Mouse (Mus musculus) embryonic fibroblast, embryonic 13.5 days (primary cell): ENCODE results near the gene Entpd6.

ENCODE experiments used
- CTCF ChIP-seq: IDR thresholded peaks from 2 replicates; pipeline ENCODE4 v1.5.1; 2011; ENCODE audit warnings: mild to moderate bottlenecking, control low read depth, low read length, moderate library complexity, borderline replicate concordance; ENCODE audit not compliant: insufficient read depth
- POLR2A ChIP-seq: IDR thresholded peaks from 2 replicates; pipeline ENCODE4 v1.6.1; 2011; ENCODE audit warnings: low read depth, mild to moderate bottlenecking, control low read depth, low read length, moderate library complexity

GRCm38 (mm10) chr2:150772466-150773119 lies 23.8 kb downstream of the Entpd6 start:
- TF ChIP-seq CTCF (no peak), POLR2A (no peak)
